Mouse (Mus musculus) liver, adult 2 months (tissue): Measurements from ENCODE around the gene Rsrc1. TPM values are rescaled to one million over a fixed set of nuclear protein-coding genes. Genes with fewer than 3 reads are reported as not detected.
A peak's percentile ranks its signal among the peaks of the same experiment; 100 is the strongest.

Source experiments
- DNase-seq: peaks from one replicate; pipeline ENCODE4 v3.0.0-alpha.2; 2011; ENCODE audit warnings: low read depth, low spot score; ENCODE audit errors: extremely low read depth
- H3K27ac ChIP-seq: fragments of 200-500 bp; replicated peaks from 2 replicates; pipeline ENCODE4 v1.5.1; 2012; ENCODE audit warnings: low read depth, mild to moderate bottlenecking, control low read depth, inconsistent platforms, low read length; ENCODE audit not compliant: insufficient read depth
- H3K27me3 ChIP-seq: fragments of 200-500 bp; 2 replicates; pipeline ENCODE4 v1.6.1; 2012; ENCODE audit warnings: mild to moderate bottlenecking, moderate library complexity, low read length, inconsistent platforms; ENCODE audit not compliant: control insufficient read depth, insufficient read depth
- H3K36me3 ChIP-seq: fragments of 200-500 bp; 2 replicates; pipeline ENCODE4 v1.6.1; 2012; ENCODE audit warnings: low read length, inconsistent platforms; ENCODE audit not compliant: control insufficient read depth, insufficient read depth
- H3K4me1 ChIP-seq: fragments of 200-500 bp; 2 replicates; pipeline ENCODE4 v1.6.1; 2011; ENCODE audit warnings: low read length; ENCODE audit not compliant: control insufficient read depth, insufficient read depth
- H3K4me3 ChIP-seq: fragments of 200-500 bp; 2 replicates; pipeline ENCODE4 v1.5.1; 2011; ENCODE audit warnings: low read depth, mild to moderate bottlenecking, control low read depth, low read length, moderate library complexity; ENCODE audit not compliant: insufficient read depth
- H3K79me2 ChIP-seq: fragments of 200-500 bp; 2 replicates; pipeline ENCODE4 v1.6.1; 2012; ENCODE audit warnings: inconsistent platforms, mild to moderate bottlenecking, low read length, moderate library complexity; ENCODE audit not compliant: control insufficient read depth, insufficient read depth
- H3K9ac ChIP-seq: fragments of 200-500 bp; 2 replicates; pipeline ENCODE4 v1.6.1; 2012; ENCODE audit warnings: low read depth, mild to moderate bottlenecking, control low read depth, inconsistent platforms, low read length
- CTCF ChIP-seq: fragments of 200-500 bp; IDR thresholded peaks from 2 replicates; pipeline ENCODE4 v1.5.1; 2011; ENCODE audit warnings: low read depth, low read length, control low read depth
- POLR2A ChIP-seq: fragments of 200-500 bp; IDR thresholded peaks from 2 replicates; pipeline ENCODE4 v1.6.1; 2011; ENCODE audit warnings: low read length, control low read depth; ENCODE audit not compliant: insufficient read depth; ENCODE audit errors: extremely low read depth
- WGBS: fragments of 180-500 bp; shearing (Covaris S2); methylation state at CpG from one replicate; pipeline ENCODE4 v1.1.7; 2018; 5-methylcytosine and 5-hydroxymethylcytosine counted together
- polyA plus RNA-seq: library from polyadenylated mRNA; depleted of rRNA; stranded (reverse); fragments of >200 nt; gene quantifications from 2 replicates; pipeline ENCODE4 v1.2.3, GENCODE M21; 2012
- total RNA-seq: library from RNA; depleted of rRNA; stranded (reverse); fragments of >200 nt; gene quantifications from 2 replicates; pipeline ENCODE4 v1.2.3, GENCODE M21; 2014

The Rsrc1 gene
- total and polyA plus RNA-seq, 2 experiments, result 2.0 to 15.0 TPM

- Histone ChIP-seq H3K9ac (no peak overlapping the region), H3K27ac (no peak overlapping the region), H3K27me3 (peaks cover 29% of the 10 kb centered on the region), H3K36me3 (no peaks in the 10 kb centered on the region), H3K4me1 (no peaks in the 10 kb centered on the region), H3K4me3 (no peak overlapping the region), H3K79me2 (no peaks in the 10 kb centered on the region)
- no peak for DNase-seq
- 15% methylated on average over 10 of the region's 10 CpGs for WGBS
- no peak for TF ChIP-seq POLR2A
- no peak for TF ChIP-seq CTCF
These were observed 10.9 kb upstream of the Rsrc1 start for GRCm38 (mm10) chr3:66970261-66970660.

DNA sequence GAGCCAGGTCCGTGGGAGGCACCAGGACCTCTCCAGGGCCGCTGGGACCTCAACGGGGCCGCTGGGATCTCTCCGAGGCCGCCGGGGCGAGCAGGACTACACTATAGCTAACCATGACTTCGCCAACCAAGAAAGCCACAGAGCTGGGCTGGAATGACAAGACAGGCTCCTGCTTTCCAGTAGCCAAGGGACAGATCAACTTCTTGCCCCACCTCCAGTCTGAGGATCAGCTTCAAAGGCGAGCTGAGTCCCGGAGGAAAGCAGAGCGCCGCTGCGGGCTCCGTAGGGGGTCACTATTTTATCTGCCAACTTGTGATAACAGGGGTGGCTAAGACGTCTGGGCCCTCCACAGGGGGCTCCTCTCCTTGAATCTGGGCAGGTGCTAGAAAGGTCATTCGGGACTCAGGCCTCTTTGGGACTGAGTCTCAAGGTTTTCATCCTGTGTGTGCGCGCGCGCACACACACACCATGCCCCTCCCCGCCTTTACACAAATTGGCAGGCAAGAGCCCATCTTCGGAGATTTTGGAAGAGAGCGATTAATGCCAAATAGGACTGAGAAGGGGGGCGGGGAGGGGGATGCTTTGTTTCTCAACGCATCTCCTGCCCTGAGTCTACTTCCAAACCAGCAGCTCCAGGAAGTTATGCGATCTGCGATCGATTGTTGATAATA is 10.4 kb upstream of the Rsrc1 start:
- DNase-seq, result no peak
- Histone ChIP-seq H3K36me3 (no peaks in the 10 kb centered on the region), H3K4me1 (no peaks in the 10 kb centered on the region), H3K27ac (no peak overlapping the region), H3K79me2 (no peaks in the 10 kb centered on the region), H3K27me3 (peaks cover 29% of the 10 kb centered on the region), H3K4me3 (no peak overlapping the region), H3K9ac (no peak overlapping the region)
- WGBS, result 5% methylated on average over 29 of the region's 29 CpGs
- TF ChIP-seq POLR2A (no peak), CTCF (no peak)

GRCm38 (mm10) chr3:66972191-66972950 is 8.8 kb upstream of the Rsrc1 start:
- H3K4me1 ChIP-seq, result no peaks in the 10 kb centered on the region
- WGBS, result 14% methylated on average over 16 of the region's 16 CpGs
- H3K9ac ChIP-seq, result no peak overlapping the region
- no peaks in the 10 kb centered on the region for H3K79me2 ChIP-seq
- H3K4me3 ChIP-seq, result no peak overlapping the region
- H3K27ac ChIP-seq, result no peak overlapping the region
- H3K36me3 ChIP-seq, result no peaks in the 10 kb centered on the region
- TF ChIP-seq POLR2A (no peak), CTCF (no peak)
- no peak for DNase-seq
- H3K27me3 ChIP-seq, result peaks cover 29% of the 10 kb centered on the region

DNA sequence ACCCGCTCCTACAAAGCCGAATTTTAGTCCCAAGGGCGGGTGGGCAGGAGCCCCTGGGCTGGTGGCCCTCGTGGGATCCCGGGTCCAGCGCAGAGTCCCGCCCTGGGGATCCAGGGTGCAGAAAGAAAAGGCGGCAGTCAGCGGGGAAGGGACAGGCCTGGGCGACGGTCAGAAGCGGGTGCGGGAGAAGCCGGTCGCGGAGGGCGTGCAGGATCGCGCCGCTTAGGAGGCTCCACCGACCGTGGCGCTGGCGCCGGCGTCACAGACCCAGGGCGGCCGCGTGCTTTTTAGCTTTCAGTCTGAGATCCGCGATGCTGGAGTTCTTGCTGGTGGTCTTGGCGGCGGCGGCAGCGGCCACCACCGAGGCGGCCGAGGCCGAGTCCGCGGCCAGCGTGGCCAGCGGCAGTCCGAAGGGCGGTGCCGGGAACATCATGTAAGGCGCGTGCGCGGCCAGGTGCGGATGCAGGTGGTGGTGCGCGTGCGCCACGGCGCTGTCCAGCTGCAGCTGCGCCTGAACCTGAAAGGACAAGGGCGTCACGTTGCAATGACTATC is 7.7 kb upstream of the Rsrc1 start:
- under 1% methylated on average over 58 of the region's 59 CpGs for WGBS
- TF ChIP-seq CTCF (no peak), POLR2A (no peak)
- Histone ChIP-seq H3K9ac (no peak overlapping the region), H3K27me3 (peaks cover 32% of the 10 kb centered on the region), H3K79me2 (no peaks in the 10 kb centered on the region), H3K4me3 (peak overlapping the region; percentile 55; the same call in 1 of the 2 replicates), H3K36me3 (no peaks in the 10 kb centered on the region), H3K27ac (no peak overlapping the region), H3K4me1 (no peaks in the 10 kb centered on the region)
- peak; percentile 41 for DNase-seq

- Histone ChIP-seq H3K27me3 (peaks cover 42% of the 10 kb centered on the region), H3K9ac (no peak overlapping the region), H3K79me2 (no peaks in the 10 kb centered on the region), H3K36me3 (no peaks in the 10 kb centered on the region), H3K4me1 (no peaks in the 10 kb centered on the region), H3K4me3 (no peak overlapping the region), H3K27ac (no peak overlapping the region)
- TF ChIP-seq CTCF (no peak), POLR2A (no peak)
- DNase-seq, result no peak
- 32% methylated on average over 3 of the region's 3 CpGs for WGBS
These were observed 6.7 kb upstream of the Rsrc1 start for GRCm38 (mm10) chr3:66974501-66974900.
